Mouse (Mus musculus) layer of hippocampus, postnatal 36 days (tissue): ENCODE results near the gene Tjp1. TPM values are rescaled to one million over a fixed set of nuclear protein-coding genes. Genes with fewer than 3 reads are reported as not detected.

Experiments
- DNase-seq, 2 experiments: peaks; one replicate each; pipeline ENCODE4 v3.0.0; 2022
- total RNA-seq, 2 experiments: library from RNA; stranded (reverse); gene quantifications; 2 replicates each; pipeline ENCODE4 v1.2.3; 2021

Tjp1 gene
- total RNA-seq, 2 experiments from 2014 or later = 137 to 166 TPM

DNA sequence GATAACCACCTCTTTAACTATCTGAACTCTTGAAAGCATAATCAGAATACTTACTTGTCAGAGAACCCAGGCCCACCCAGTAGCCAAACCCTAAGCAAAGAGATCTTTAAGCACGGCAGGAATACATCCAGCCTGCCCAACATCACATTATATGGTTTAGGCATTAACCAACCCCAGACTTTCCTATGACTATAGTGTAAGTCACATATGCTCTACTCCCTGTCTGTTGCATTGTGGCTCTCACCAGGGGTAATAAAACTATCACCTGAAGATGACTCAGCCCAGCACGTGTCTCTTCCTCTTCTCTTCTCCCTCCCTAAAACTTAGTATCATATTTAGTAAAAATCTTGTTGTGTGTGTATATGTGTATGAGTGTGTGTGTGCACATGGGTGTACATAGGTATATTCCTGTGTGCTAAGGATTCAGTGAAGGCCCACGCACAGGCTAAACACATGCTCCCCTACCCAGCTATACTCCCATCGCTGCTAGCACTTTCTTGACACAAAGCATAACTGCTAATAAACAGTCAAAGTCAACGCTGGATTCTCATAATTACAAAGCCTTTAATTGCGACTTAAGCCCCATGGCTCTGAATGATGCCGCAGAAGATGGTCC lies 139.9 kb downstream of the Tjp1 start:
- no peak for DNase-seq

DNA sequence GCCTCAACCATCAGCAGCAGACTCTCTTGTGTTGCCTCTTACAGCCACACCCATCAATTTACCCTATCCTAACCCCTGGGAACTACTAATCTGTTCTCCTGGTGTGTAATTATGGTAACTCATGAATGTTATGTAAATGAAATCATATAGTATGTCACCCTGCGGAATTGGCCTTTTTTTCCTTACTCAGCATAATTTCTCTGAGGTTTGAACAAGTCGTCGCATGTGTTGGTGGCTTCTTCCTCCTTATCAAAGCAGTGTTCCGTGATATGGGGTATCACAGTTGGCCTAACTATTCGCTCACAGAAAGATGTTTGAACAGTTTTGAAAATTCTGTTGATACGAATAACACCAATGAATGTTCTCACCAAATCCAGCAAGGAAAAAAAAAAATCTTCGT lies 142.8 kb downstream of the Tjp1 start:
- no peak for DNase-seq

DNA sequence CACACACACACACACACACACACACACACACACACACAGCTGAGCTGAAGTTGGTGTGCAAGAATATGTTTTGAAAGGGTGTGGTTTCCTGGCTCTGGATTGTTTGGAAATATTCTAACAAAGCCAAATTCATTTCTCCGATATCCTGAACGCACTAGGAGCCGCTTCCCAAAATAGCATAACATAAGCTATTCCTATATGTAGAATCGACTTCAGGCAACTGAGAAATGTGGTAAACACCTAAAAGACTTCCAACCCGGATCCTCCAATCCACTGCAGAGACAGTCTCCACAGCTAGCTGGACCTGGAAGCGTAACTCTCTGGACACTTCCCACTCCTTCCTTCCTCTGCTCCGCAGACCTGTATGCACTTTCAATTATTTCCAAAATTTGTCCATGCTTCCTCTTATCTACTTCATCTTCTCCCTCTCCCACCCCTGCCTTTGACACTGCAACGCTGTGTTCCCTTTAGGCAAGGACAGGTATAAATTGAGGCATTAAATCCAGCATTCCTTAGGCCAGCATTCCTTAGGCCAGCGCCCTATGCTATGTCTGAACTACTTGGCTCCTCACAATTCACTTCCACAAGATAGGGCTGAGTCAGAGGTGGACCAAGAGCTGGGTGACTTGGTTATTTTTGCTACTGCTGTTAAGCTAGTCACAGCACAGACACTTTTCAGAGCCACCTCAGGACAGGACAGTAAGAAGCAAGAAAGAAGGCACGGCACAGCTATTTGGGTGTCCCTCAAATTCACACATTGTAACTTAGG lies 144.9 kb downstream of the Tjp1 start:
- no peak for DNase-seq

DNA sequence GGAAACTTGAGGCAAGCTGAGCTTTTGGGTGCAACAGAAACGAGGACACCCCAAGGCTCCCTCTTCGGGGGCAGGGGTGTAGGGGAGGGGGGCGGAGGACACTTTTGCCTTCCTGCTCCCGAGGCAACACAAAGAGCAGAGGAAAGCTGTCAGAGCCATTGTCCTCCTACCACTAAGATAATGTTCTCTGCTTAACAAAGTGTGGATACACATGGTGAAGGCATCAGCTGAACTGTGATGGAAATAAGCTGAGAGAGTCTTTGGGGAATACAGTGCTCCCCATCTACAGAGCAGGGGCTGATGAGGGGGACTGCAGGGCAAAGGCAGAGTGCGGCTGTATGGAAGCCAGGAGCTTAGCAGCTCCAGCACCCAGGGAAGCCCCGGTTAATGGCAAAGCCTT lies 145.7 kb downstream of the Tjp1 start:
- no peak for DNase-seq

DNA sequence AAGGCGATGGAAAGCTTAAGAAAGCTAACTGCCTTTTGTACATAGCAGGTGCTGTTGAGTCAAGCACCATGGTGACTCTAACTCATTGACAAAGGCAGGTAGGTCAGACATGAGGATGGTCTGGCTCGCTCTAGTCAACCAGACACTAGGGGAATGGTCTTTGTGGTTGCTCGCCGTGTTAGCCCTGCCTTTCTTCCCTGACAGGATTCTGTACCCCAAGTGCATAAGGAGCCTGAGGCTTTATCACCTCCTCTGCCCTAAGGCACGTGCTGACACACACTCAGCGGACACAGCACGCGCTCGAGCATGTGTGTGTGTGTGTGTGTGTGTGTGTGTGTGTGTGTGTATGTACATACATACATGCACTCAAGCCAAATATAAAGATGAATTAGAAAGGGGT lies 146.9 kb downstream of the Tjp1 start:
- DNase-seq = no peak

DNA sequence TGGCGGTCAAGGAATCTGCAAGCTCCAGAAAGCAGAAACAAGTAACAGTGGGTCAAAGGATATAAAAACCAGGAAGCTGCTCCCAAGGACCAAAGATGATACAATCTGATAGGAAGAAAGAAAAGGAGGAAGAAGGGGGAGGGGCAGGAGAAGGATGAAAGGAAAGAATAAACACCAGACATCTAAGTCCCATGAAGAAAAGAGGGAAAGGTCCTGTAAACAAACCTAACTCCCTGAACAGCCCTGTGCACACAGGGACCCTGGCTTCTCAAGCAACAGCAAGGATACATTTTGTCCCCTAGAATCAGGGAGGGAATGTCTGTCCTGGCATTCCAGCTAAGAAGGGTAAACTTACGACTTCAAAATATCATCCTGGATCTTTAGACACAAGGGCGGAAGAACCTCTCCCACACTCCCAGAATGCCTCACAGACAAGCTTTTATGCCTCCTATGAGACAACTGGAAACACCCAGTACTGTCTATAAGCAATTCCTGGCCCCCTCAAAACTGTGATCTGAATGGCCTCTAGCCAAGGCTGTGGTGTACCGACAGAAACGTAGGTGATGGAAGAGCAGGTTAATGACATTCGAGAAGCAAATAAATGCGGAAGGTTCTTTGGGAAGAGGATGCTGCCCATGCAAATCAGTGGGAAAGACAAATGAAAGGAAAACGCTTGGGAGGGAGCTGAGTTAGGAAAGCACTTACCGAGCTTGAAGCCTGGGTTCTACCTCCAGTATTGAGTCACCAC lies 148.6 kb downstream of the Tjp1 start:
- no peak for DNase-seq

DNA sequence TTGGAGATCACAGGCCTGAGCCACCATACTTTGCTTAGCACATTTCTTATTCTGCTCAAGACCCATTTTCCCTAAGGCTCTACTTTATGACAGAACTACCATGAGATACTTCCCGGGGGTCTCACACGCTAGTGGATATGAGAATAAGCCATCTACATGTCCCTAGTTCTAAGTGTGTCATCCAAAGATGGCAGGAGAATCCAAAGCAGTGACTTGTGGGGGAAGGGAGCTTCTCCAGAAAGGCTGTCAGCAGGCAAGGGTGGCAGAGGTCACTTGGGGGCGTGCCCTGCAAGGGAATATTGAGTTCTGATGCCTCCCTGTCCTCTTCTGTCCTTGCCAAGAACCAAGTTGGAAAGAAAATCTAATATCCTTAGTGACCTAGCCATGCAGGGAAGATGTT lies 150.1 kb downstream of the Tjp1 start:
- DNase-seq = no peak

DNA sequence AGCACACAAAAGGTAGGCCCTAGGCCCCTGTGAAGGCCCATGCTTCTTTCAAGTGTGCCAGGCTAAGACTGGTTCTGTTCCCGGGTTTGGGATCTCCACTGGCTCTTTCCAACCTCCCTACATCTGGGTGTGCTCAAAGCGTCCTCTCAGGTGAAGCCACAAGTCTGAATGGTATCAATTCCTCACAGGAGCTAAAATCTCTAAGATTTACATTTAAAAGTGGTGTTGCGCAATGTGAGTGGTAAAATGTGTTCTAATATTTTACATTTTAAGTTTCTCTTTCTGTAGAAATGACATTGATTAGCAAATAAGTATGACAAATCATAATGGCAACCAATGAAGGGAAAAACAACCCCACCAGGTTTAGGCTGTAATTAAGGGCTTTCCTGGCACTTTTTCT lies 152.0 kb downstream of the Tjp1 start:
- no peak for DNase-seq

DNA sequence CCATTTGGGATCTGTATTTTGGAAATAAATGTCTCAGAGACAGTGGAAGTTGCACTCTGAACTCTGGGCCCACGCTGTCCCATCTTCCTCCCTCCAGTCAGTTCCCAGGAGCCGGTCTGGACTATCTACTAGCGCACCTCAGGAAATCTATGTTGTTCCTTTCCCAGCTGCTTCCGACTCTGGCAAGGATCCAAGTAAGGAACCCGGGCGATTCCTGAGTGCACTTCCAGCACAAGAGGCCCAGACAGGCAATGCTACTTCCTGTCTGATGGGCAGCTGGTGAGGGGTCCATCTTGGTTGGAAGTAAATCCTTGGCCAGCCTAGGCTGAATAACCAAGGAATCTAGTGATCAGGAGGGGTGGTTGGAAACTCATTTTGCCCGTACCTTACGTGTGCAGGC lies 152.4 kb downstream of the Tjp1 start:
- DNase-seq = no peak

DNA sequence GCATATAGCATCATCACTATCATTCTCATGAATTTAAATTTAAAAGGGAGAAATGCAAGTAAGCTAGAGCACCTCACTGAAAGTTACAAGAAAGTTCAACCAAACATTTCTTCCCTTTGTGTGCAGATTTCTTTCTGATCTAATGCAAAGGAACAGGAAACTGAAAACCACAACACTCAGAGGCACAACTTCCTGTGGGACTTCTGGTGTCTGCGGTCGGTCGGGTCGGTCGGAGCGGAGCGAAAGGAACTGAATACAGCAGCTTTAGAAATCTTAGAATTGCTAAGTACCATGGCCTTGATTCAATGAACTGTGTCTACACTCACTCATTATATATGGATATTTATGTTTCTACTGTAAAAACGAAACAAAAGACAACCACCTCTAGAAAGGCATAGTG lies 154.2 kb downstream of the Tjp1 start:
- DNase-seq = no peak

DNA sequence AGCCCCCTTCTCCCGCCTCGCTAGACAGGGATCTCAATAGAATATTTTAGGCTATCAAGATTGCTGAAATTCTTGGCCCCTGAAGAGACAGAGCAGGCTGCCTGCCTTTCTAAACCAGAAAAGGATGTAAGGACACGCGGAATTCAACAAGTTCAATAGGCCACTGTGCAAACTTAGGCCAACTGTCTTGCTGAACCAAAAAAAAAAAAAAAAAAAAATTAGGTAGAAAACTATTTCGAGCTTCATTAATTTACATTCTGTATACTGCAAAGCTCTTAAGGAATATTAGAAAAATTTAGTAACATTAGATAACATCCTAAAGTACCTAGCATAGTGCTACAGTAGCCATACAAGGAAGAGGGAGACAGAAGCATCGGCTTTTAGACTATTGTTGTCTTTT lies 155.8 kb downstream of the Tjp1 start:
- DNase-seq = no peak

DNA sequence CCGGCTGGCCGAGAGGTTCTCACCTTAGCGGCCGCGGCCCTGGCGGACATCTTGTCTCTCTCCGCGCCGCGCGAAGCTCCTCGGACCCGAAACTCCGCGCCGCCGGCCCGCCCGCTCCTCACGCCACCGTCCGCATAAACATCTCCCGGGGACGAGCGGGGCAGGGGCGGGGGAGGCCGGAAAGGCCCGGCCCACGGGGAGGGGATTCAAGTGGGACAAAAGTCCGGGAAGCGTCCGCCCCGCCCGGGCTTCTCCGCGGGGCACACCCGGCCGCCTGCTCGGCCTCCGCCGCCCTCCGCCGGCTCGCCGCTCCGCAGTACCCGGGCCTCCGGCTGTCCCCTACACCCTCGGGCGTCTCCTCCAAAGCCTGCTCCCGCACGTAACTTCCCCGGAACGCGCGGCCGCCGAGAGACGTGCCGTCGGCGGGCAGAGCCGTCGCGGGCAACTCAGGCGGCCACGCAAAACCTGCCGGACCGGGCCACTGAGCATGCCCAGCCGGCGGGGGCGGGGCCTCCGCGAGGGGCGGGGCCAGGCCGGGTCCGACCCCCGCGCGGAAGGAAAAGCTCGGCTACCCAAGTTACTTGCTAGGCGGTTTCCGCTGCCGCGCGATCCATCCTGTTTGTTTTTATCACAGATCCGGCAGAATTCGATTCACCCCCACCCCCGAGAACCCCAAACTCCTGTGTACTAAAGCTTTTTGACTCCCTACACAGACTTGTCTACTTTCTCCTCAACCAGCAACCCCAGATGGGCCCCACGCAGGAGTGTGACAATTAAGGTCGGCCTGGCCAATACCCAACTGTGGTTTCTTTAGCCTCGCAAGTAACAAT lies 156.6 kb downstream of the Tjp1 start:
- DNase-seq = peak; percentile 90

DNA sequence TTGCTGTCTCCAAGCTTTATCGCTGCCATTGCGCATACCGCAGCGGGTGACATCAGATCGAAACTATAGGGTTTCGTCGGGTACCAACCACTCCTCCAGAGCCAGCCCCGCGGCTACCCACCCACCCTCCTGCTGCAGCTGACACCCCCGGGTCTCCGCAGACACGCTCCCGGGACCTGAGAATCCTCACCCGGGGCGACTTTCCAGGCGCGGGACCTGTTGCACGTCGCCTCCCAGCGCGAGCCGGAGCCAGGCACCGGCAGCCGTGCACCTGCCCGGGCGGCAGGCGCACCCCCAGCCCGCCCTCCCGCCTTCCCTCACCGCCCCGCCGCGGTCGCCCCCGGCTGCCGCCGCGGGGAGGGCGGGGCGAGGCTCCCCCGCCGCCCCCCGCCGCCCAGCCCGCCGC lies 157.2 kb downstream of the Tjp1 start:
- DNase-seq = no peak

DNA sequence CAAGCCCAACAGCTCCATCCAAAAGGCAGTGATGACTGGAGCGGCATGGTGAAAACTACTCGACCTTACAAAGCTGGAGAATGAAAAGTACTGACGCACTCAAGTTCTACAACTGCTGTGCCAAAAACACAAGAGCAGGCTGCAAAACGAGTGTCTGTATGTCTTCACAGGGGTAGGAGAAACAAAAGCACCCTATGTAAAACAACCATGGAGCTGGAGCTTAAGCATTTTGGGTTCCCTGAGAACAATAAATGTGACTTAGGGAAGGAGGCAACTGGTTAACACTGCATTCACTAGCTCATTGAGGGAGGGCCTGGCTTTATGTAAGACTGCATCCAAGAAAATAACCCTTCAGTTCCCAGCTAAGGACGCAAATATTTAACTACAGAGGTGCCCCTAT lies 158.5 kb downstream of the Tjp1 start:
- DNase-seq = no peak

DNA sequence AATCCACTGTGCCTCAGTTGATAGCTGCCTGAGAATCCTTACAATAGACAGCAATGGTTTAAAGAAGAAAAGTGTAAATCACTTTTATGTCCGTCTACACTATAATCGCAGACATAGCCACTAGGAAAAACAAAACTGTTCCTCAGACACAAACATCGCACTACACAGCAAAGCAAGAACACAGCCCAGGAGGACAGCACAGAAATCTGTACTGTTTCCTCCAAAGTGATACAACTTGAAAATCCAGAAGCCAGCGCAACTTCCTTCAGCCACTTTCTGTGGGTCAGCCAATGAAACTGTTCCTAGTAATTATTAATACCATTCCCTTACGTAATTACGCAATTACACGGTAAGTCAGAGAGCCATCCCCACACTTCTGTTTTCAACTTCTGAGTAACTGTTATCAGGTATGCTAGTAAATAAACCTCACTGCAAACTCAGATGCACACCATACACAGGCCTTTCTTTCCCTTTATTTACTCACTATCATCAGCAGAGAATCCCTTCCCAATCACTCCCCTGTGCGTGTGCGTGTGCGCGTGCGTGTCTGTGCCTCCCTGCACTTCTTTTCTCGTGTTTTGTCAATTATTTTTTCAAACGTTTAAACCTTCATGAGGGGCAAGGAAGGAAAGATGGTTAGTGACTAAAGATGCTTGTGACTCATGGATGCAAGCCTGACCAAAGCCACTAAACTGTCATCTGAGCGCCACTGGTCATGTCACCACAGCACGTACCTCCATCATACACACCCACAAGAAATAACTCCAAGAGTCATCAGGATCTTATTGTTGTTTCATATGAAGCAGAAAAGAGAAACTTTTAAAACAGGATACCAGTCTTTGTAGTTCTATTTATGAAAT lies 160.0 kb downstream of the Tjp1 start:
- no peak for DNase-seq

DNA sequence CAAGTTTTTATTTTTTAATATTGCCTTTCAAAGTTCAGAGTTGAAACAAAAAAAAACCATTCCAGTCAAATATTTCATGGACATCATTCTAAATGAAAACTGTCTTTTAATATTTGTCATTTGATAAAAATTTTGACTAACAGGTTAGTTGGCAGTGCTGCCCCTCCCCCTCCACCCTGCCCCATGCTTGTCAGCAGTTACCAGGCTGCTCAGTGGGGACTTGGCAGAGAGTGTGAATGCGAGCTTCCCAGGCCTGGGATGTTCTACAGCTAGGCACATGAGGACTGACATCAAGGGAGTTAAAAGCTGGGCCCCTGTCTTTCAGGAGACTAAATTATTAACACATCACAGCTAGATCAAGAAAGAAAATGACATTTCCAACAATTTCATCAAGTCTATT lies 161.4 kb downstream of the Tjp1 start:
- no peak for DNase-seq

DNA sequence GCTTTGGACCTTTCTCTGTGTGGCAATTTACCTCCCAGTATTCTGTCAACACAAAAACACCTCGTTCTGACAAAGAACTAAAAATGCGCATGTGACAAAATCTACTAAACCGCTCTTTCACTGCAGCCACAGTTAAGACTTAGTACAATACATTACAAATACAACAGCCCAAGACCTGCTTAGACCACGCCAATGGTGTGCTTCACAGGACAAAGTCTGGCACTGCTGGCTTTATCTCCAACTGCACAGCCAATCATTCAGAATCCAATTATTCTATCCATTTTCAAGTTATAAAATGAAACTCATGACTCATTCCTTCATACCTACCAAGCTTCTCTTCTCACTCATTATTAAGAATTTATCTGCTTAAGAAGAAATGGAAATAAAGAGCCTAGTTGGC lies 162.0 kb downstream of the Tjp1 start:
- no peak for DNase-seq

DNA sequence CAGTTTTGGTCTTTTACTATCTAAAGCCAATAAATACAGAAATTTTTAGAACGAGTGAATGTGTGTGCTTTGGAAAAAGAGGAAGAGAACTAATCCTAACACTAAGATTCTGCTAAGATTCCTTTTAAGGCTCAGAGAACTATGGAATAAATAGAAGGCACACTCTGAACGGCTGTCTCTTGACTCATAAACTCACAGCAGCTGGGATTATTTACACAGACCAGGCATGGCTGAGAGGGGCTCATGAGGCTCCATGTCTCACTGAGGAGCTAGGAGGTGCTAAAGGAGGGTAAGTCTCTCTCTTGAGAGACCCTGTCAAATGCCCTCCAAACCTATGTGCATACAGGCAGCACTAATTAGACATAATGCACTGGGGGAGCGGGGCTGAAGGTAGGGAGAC lies 167.3 kb downstream of the Tjp1 start:
- DNase-seq = no peak

DNA sequence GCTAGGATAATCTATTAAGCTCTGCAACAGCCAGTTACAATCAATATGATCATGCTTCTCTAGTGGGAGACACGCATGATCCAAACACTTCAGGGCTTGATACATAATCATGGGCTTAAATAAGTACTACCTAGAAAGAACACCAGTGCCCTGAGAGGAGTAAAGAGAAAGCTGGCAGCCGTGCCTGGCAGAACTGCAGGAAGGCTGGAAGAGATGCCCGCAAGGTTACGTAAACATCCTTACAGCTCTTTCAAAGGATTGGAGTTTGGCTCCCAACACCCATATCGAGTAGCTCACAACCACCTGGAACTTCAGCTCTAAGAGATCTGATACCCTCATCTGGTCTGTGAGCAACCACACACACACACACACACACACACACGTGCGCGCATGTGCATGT lies 167.8 kb downstream of the Tjp1 start:
- DNase-seq = no peak

DNA sequence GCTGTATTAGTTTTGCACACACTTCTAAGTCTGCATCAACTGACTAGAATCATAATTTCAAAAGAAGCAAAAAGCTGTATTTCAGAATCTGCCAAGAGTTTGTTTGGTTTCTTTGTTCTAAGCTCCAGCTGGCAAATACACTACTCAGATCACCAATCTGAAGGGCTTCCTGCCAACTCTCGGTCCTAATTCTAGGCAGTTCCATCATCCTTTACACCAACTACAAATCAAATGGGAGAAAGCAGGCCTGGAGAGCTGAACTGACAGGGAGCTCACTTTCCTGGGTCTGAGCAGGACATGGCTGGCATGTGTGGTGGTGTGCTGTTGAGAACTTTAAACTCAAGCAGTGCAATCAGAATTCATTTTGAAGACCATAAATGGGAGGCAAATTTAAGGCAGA lies 170.0 kb downstream of the Tjp1 start:
- peak; percentile 51 to 58 for DNase-seq

DNA sequence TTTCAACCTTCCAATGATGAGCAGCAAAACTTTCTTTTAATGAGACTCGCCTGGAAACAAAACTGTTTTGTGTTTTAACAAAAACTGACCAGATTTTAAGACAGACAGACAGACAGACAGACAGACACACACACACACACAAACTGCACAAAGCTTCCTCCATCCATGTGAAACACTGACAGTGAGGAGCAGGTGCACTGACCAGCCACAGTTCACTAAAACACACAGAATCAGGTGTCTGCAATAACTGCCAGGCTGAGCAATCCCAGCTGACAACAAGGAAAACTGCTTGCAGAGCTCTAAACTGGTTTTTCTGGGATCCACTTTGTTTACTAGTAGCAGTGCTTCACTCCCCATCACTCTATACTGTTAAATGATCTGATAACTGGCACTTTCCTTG lies 171.4 kb downstream of the Tjp1 start:
- DNase-seq = no peak

DNA sequence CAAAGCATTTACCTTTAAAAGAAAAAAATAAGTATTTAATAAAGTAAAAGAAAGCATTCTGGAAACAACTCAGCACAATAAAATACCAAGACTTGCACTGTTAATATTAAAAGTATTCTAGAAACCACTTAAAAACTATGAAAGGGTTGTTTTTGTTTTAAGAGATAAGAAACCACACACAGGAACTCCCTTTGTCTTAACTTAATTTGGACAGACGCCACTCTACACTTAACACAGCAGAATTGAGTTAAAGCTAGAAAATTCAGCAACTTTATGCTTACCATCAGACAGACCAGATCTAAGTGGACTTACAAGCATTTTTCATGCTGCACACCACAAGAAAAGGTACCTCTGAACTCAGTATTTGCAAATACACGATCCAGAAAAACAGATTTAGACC lies 172.7 kb downstream of the Tjp1 start:
- DNase-seq = no peak
